Mouse (Mus musculus): Measurements from ENCODE around the gene Cenph. TPM values are rescaled to one million over a fixed set of nuclear protein-coding genes. Genes with fewer than 3 reads are reported as not detected.
"Not testable (repeated sequence)": the region's sequence is repeated elsewhere in the genome, so short reads cannot be mapped to it uniquely, and the experiment has no call there.

The Cenph gene
- total RNA-seq, 2 experiments from 2014 or later = 8.7 to 9.3 TPM

GRCm38 (mm10) chr13:100744036-100744744 is 31.5 kb downstream of the Cenph start, which contains the start of gene Mrps36:
Mrps36 (minus strand) TSS chr13:100744659.
- peak; percentile 94 for DNase-seq

DNA sequence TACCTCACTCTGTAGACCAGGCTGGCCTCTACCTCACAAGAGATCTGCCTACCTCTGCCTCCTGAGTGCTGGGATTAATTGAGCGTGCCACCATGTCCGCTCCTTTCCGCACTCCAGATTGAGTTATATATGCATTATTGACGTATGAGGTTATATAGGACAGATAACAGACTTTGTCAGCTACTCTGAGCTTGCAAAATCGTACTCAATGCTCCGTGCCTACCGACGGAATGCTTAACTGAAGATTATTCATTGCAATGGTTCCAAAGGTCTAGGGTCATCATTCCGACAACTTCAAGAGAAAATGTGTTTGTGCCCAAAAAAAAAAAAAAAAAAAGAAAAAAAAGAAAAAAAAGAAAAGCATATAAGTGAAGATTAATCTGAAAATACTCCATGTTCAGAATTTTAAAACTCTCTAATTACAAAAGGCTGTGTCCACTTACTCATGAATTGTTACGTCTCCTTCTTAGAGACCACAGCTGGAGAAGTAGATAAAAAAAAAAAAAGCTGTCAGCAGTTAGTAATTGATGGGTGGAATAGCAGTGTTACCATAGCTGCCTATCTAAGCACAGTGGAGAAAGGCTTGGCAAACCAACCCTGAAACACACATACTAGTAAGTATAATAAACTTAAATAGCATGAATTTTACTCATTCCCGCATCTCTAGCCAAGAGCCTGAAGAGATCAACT is 32.2 kb downstream of the Cenph start:
- no peak for DNase-seq

DNA sequence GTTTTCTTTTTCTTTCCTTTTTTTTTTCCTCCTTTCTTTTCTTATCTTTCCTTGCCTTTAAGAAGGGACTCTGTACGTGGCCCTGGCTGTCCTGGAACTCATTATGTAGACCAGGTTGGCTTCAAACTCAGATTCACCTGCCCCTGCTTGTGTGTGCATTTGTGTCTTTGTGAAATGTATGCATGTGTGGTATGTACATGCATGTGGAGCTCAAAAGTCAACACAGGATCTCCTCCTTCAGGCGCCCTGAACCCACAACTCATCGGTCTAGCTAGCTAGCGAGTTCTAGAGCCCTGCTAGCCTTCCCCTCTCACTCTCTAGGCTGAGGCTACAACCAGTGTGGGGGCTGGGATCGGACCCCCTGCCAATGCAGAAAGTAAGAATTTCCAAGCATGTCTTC is 32.9 kb downstream of the Cenph start:
- no peak for DNase-seq

DNA sequence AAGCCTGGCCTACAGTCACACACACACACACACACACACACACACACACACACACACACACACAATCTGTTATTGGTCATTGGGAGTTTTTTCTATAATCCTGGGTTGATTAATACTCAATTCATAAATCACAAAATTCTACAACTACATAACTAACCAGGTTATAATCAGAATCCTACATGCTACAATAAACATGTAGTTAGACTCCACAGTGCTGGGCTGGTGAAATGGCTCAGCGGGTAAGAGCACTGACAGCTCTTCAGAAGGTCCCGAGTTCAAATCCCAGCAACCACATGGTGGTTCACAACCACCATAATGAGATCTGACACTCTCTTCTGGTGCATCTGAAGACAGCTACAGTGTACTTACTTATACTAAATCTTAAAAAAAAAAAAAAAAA is 42.9 kb downstream of the Cenph start:
- DNase-seq = no peak

DNA sequence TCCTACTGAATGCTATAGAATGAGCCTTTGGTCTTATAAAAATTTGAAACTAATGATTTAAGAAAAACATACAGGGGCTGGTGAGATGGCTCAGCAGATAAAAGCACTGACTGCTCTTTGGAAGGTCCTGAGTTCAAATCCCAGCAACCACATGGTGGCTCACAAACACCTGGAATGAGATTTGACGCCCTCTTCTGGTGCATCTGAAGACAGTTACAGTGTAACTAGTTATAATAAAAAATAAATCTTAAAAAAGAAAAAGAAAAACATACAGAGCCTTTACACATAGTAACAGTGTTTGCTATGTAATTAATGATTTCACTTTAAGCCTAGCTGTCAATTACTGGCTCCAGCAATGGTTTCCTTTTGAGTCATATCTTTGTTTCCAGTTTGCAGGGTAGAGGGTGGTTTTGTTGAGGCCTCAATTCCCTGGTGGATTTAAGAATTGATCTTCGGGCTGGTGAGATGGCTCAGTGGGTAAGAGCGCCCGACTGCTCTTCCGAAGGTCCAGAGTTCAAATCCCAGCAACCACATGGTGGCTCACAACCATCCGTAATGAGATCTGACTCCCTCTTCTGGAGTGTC is 44.1 kb downstream of the Cenph start:
- DNase-seq = not testable (repeated sequence)

GRCm38 (mm10) chr13:100730861-100731176 is 44.9 kb downstream of the Cenph start, which contains the start of gene Cdk7:
Cdk7 (minus strand) TSS chr13:100730939.
- DNase-seq = peak; percentile 94

DNA sequence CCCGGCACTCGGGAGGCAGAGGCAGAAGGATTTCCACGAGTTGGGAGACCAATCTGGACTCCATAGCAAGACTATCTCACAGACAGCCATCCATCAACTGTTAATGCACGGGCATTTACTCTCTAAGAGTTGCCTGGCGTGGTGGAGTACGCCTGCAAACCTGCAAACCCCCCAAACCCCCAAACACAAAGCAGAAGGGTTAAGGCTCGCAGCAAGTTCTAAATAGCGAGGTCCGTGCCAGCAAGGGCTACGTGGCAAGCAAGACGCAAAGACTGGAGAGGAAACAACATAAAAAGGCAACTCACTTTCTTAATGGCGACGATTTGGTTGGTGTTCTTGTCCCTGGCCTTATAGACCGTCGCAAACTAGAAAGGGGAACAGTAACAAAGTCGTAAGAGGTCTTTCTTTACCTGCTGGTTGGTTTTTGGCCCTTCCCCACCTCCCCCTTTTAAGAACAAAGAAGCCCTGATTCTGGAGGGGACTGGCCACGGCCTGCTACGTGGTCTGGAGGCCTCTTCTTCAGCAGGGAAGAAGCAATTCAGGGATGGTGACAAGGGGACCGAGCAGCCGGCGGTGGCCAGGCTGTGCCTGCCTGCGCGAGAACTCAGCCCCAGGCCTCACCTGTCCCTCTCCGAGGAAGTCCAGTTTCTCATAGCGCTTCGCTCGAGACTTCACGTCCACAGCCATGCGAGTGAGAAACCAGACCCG is 45.4 kb downstream of the Cenph start:
- DNase-seq = peak; percentile 32

DNA sequence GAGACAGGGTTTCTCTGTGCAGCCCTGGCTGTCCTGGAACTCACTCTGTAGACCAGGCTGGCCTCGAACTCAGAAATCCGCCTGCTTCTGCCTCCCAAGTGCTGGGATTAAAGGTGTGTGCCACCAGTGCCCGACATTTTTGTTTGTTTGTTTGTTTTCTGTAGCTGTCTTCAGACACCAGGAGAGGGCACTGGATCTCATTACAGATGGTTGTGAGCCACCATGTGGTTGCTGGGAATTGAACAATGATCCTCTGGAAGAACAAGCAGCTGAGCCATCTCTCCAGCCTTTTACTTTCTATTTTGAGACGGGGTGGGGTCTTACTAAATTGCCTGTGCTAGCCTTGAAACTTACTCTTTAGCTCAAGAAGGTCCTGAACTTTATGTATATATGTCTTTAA is 47.2 kb downstream of the Cenph start:
- not testable (repeated sequence) for DNase-seq

DNA sequence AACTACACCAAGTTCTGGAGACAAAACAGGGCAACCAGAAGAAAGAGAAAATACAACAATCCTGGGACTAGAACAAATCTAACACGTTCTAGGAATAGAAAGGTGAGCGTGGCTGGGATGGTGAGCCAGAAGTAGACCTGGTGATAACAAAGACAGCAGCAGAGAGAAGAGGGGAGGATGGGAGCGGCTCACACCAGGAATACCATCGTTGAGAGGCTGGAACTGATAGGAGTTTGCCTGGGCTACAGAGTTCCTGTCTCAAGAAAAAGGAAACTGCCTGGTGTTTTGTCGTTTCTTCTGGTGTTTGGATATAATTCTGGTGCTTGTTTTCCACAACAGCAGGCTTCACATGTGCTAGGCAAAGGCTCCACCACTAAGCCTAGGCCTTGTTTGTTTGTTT is 47.6 kb downstream of the Cenph start:
- no peak for DNase-seq

DNA sequence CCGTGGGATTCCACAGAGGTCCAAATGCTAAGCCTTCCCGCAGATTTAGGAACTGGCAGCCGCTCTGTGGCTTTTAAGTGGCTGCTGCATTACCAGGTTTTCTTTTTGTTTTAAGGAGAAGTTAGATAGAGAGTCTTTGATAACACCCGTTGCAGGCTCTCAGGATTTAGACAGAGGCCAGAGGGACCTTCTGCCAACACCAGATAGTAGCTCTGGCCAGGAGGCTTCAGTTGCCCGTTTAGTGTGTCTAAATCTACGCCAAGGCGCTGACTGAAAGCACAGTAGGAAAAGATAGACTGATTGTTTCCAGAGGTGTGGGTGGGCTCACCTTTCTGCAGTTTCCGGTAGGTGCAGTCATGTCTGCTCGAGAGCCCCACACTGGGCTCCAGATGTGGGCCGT is 50.5 kb downstream of the Cenph start:
- no peak for DNase-seq

- peak; percentile 38 for DNase-seq
Observed at GRCm38 (mm10) chr13:100724051-100724754, 51.5 kb downstream of the Cenph start.

GRCm38 (mm10) chr13:100721656-100722055 is 54.0 kb downstream of the Cenph start:
- DNase-seq = no peak

DNA sequence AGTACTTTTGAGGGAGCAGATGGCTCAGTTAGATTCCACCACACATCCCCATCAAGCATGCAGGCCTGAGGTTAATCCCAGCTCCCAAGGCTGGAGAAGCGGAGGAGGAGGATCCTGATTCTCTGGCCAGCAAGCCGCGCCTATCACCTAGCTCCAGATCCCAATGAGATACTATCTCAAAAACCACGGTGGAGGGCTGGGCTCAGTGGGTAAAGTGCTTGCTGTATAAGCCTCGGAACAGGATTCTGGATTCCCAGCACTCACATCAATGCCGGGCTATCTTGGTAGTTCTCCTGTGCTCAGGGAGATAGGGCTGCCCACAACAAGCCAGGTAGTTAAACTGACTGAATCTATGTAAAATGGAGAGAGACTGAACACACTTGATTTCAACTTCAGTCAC is 60.2 kb downstream of the Cenph start:
- no peak for DNase-seq

Other genes starting within 250 kb of the Cenph start
- gene Ocln, start 223.2 kb downstream of the Cenph start, total RNA-seq (2021) = 1 to 10 TPM; 1.6 TPM
- 1 to 10 TPM; 1.7 to 2.0 TPM for gene Marveld2, start 158.9 kb downstream of the Cenph start, total RNA-seq (2021)
- 100 to 1,000 TPM; 102 to 106 TPM for gene Ak6, start 124.9 kb downstream of the Cenph start, total RNA-seq (2021)
- 10 to 100 TPM; 21.8 to 22.5 TPM for gene Rad17, start 124.8 kb downstream of the Cenph start, total RNA-seq (2021)
- gene Taf9, start 124.3 kb downstream of the Cenph start, total RNA-seq (2021) = 10 to 100 TPM; 19.8 to 20.3 TPM
- 1 to 10 TPM; 1.2 to 1.6 TPM for gene Ccdc125, start 106.2 kb downstream of the Cenph start, total RNA-seq (2021)
- 10 to 100 TPM; 38.0 to 39.1 TPM for gene Cdk7, start 45.0 kb downstream of the Cenph start, total RNA-seq (2021)
- 100 to 1,000 TPM; 140 to 151 TPM for gene Mrps36, start 31.2 kb downstream of the Cenph start, total RNA-seq (2021)
- gene Ccnb1, start 10.7 kb upstream of the Cenph start, total RNA-seq (2021) = 10 to 100 TPM; 77.4 to 91.6 TPM
- gene Slc30a5, start 57.5 kb upstream of the Cenph start, total RNA-seq (2021) = 10 to 100 TPM; 32.6 to 33.5 TPM